Mouse (Mus musculus) right cerebral cortex, adult 2 months (tissue): ENCODE data around the gene Igf2bp1.

ENCODE experiments used
- DNase-seq, 2 experiments: peaks; one replicate each; pipeline ENCODE4 v3.0.0; 2021 to 2022; ENCODE audit warnings: low spot score in 2 of 2

Igf2bp1 gene

GRCm38 (mm10) chr11:96007516-96008235 is 1.9 kb upstream of the Igf2bp1 start:
- no peak for DNase-seq

- no peak for DNase-seq
These were observed 1.2 kb upstream of the Igf2bp1 start for GRCm38 (mm10) chr11:96006852-96007515.

- no peak for DNase-seq
These were observed 669 bp upstream of the Igf2bp1 start for GRCm38 (mm10) chr11:96006367-96006851.

- no peak for DNase-seq
These were observed 842 bp downstream of the Igf2bp1 start for GRCm38 (mm10) chr11:96004793-96005402.

- DNase-seq, result no peak
These were observed 1.6 kb downstream of the Igf2bp1 start for GRCm38 (mm10) chr11:96003969-96004792.

- DNase-seq, result no peak
These were observed 2.4 kb downstream of the Igf2bp1 start for GRCm38 (mm10) chr11:96003100-96003900.

- no peak for DNase-seq
These were observed 11.6 kb downstream of the Igf2bp1 start for GRCm38 (mm10) chr11:95994151-95994550.

GRCm38 (mm10) chr11:95990886-95991708 is 14.6 kb downstream of the Igf2bp1 start:
- DNase-seq, result no peak

- DNase-seq, result no peak
These were observed 15.3 kb downstream of the Igf2bp1 start for GRCm38 (mm10) chr11:95990431-95990830.

GRCm38 (mm10) chr11:95989864-95990263 is 15.9 kb downstream of the Igf2bp1 start:
- DNase-seq, result no peak

- DNase-seq, result no peak
These were observed 17.2 kb downstream of the Igf2bp1 start for GRCm38 (mm10) chr11:95988533-95988932.

- DNase-seq, result no peak
These were observed 17.8 kb downstream of the Igf2bp1 start for GRCm38 (mm10) chr11:95987854-95988447.

- DNase-seq, result no peak
These were observed 23.3 kb downstream of the Igf2bp1 start for GRCm38 (mm10) chr11:95982475-95982874.

GRCm38 (mm10) chr11:95981804-95982203 is 23.9 kb downstream of the Igf2bp1 start:
- no peak for DNase-seq

- no peak for DNase-seq
These were observed 24.9 kb downstream of the Igf2bp1 start for GRCm38 (mm10) chr11:95980762-95981418.

- DNase-seq, result no peak
These were observed 27.3 kb downstream of the Igf2bp1 start for GRCm38 (mm10) chr11:95978487-95978886.

- DNase-seq, result no peak
These were observed 29.4 kb downstream of the Igf2bp1 start for GRCm38 (mm10) chr11:95976290-95976689.

- DNase-seq, result no peak
These were observed 30.0 kb downstream of the Igf2bp1 start for GRCm38 (mm10) chr11:95975694-95976093.

- DNase-seq, result no peak
These were observed 32.6 kb downstream of the Igf2bp1 start for GRCm38 (mm10) chr11:95973187-95973586.
